Mouse (Mus musculus): ENCODE results near the gene Arid3a.
"Not testable (repeated sequence)": the region's sequence is repeated elsewhere in the genome, so short reads cannot be mapped to it uniquely, and the experiment has no call there.

Gene Arid3a

GRCm38 (mm10) chr10:79946752-79947322 lies 20.0 kb downstream of the Arid3a start:
- DNase-seq (ENCODE audit: low read depth, low spot score), result no peak

DNA sequence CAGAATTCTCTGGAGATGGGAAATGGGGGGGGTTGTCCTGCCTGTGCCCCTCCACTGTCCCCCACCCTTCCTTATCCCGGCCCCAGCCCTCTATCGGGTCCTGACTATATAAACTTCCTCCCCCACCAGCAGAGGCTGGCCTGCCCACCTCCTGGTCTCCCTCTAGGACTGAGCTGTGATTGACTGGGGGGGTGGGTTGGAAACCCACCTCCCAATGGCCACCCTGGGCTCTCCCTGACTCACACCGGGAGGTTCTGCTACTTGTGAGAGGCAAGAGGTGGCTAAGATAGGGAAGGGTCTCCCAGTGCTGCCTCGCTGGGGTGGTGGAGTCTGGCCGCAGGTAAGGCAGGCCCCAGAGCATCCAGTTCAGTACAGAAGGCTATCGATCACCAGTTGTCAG lies 20.7 kb downstream of the Arid3a start:
- no peak for DNase-seq (ENCODE audit: low read depth, low spot score)

DNA sequence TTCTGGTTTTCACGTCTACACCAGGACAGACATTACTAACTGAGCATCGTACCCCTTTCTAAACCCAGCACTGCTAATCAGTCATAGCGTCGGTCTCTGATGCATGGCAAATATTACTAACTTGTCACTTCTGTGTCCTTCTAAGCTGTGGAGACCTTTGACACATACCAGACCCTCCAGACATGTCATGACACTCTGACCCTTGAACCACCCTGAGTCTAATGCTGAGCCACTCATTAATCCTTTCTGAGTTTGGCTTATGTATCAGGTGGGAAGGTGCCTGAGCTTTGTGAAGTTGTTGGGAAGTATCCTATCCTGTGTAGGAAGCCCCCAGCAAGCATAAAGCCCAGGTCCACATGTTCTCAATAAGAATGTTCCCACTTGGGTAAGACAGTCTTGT lies 23.0 kb downstream of the Arid3a start:
- no peak for DNase-seq (ENCODE audit: low read depth, low spot score)

DNA sequence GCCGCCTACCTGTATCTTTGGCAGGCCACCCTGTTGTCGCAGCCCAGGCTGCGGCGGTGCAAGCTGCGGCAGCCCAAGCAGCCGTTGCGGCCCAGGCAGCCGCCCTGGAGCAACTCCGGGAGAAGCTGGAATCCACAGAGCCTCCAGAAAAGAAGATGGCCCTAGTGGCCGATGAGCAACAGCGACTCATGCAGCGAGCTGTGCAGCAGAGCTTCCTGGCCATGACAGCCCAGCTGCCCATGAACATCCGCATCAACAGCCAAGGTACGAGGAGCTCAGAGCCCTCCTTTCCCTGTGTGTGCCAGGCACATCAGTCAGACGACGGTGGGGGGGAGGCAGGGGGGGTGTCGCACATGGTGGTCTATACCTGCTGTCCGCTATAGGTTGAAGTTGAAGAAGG lies 23.8 kb downstream of the Arid3a start:
- DNase-seq (ENCODE audit: low read depth, low spot score), result no peak

DNA sequence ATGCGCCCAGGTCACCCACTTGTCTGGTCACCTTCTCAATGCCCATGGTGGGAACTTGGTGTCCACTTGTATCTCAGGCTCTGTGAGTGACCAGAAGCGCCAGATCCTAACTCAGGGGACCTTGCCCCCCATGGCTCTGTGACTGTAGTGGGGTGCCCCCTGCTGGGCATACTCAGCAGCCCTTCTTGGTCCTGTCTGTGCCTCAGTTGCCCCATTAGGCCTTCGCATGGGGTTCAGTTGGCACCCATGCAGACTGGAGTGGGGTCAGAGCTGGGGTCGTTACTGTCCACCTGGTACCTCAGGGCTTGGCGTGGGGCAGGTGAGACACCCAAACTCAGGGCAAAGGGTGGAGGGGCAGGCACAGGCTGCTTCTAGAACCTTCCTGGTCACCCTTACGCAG lies 27.1 kb downstream of the Arid3a start:
- DNase-seq (ENCODE audit: low read depth, low spot score), result no peak

DNA sequence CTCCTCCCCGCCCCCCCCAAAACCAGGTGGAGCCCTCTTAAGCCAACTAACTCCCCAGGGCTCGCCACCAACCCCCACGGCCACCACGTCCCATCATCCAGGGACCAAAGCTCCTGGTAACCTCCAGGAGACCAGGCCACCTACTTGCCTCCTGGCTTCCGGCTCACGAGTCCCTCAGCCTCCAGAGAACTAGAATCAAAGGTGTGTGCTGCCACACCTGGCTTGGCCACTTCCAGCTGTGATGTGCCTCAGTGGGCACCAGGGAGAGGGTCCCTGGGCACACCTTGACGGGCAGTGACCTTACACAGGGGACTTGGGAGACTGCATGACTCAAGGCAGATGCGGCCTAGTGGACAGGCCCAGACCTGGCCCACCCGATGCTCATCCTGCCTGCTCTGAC lies 28.8 kb downstream of the Arid3a start:
- no peak for DNase-seq (ENCODE audit: low read depth, low spot score)

DNA sequence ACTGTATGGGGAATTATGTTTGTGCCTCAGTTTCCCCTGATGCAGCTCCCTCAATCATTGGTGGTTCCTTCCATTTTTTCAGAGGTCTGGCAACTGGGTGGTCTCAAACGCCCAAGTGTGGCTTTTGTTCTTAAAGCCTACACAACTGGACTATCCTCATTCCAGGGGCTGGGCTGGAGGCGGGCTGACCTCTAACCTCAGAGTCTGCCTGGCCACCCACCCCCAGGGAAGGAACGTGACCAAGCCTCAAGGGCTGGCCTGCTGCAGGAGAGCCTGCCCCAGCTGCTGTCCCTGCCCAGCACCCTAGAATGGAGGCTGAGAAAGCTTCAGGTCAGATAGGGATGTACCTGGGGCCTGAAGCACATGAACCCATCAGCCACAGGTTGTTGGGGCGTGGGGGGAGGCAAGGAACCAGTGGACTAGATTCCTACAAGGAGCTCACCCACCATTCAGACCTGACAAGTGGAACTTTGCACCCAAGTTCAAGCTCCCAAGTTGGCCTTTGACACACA lies 29.9 kb downstream of the Arid3a start:
- DNase-seq (ENCODE audit: low read depth, low spot score), result no peak

GRCm38 (mm10) chr10:79958140-79958816 lies 31.4 kb downstream of the Arid3a start:
- DNase-seq (ENCODE audit: low read depth, low spot score), result peak; percentile 81

DNA sequence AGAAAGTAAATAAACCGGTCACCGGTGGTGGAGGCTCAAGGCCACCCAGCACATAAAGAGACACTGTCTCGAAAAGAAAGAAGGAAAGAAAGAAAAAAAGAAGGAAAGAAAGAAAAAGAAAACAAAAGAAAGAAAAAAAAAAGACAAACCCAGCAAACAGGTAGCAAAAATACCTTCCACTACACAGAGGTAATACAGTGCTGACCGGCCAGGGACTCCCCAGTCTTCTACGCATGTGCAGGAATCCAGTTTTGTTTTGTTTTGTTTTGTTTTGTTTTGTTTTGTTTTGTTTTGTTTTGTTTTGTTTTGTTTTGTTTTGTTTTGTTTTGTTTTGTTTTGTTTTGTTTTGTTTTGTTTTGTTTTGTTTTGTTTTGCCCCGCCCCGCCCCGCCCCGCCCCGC lies 32.6 kb downstream of the Arid3a start:
- not testable (repeated sequence) for DNase-seq (ENCODE audit: low read depth, low spot score)

GRCm38 (mm10) chr10:79959847-79960601 lies 33.2 kb downstream of the Arid3a start, which contains the start of gene Wdr18:
TSS of gene Wdr18 (plus strand) at chr10:79960152.
- peak; percentile 100 for DNase-seq (ENCODE audit: low read depth, low spot score)

DNA sequence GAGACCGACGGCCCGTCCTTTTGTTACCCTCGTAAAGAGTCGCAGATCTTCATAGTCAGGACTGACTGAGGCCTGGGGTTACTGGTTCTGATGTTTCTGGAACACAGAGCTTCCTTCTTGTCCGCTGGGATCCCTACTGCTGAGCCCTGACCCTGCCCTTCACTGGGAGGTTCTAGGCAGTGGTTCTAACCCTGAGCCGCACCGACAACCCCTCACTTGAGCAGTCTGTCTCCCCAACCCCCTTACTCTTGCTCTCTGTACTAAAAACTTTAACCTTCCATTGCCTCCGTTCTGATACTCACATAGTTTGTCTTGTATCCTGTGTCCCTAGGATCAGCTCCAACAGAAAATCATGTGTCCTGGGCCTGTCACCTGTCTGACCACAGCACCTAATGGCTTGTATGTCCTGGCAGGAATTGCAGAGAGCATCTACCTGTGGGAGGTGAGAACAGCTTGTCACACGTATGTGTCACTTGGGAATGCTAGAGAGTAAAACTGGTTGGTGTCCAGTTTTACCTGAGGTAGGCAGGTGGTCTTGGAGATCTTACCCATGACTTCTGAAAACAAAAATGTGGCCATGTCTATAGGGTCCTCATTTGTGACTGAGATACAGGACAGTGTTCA lies 33.9 kb downstream of the Arid3a start:
- DNase-seq (ENCODE audit: low read depth, low spot score), result no peak

GRCm38 (mm10) chr10:79964727-79965126 lies 37.9 kb downstream of the Arid3a start:
- DNase-seq (ENCODE audit: low read depth, low spot score), result no peak

GRCm38 (mm10) chr10:79965325-79965724 lies 38.5 kb downstream of the Arid3a start:
- DNase-seq (ENCODE audit: low read depth, low spot score), result no peak

GRCm38 (mm10) chr10:79966886-79967400 lies 40.1 kb downstream of the Arid3a start:
- no peak for DNase-seq (ENCODE audit: low read depth, low spot score)

DNA sequence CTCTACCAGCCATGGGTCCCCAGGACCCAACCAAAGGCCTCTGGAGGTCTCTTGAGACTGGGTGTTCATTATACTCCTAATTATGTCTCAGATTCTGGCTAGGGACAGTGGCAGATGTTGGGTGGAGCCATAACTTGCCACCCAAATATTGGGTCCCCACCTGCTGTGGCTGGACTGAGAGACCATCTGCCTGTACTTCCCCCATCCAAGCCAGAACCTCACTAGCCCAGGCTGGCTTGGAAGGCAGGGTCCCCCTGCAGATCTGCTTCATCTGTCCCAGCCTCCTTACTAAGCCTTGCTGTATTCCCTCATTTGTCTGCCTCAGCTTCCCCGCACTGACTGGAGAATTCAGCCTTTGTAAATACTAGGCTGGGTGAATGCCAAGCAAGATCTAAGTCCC lies 41.3 kb downstream of the Arid3a start:
- DNase-seq (ENCODE audit: low read depth, low spot score), result no peak

DNA sequence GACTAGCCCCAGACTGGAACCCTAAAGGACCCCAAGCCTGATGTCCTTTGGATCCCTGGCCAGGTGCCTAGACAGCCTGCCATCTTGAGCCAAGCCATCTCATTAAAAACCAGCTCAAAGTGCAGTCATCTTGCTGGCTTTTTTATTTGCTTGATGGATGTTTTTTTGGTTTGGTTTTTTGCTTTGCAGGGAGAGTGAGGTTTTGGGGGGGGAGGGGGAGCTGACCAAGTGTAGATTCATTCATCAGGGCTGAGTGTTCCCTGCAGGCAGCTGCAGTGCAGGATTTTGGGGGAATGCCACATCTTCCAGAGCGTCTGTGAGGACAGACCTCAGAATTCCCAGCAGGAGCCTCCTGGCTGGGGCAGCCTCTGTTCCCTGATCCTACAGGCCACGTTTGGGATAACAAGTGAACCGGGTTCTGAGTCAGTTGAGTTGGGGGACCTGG lies 42.3 kb downstream of the Arid3a start:
- no peak for DNase-seq (ENCODE audit: low read depth, low spot score)

- no peak for DNase-seq (ENCODE audit: low read depth, low spot score)
Measured at GRCm38 (mm10) chr10:79970415-79971182, 43.8 kb downstream of the Arid3a start, which contains the start of gene Grin3b. TSS of gene Grin3b (plus strand) at chr10:79970715.

GRCm38 (mm10) chr10:79971183-79971497 lies 44.3 kb downstream of the Arid3a start:
- no peak for DNase-seq (ENCODE audit: low read depth, low spot score)

DNA sequence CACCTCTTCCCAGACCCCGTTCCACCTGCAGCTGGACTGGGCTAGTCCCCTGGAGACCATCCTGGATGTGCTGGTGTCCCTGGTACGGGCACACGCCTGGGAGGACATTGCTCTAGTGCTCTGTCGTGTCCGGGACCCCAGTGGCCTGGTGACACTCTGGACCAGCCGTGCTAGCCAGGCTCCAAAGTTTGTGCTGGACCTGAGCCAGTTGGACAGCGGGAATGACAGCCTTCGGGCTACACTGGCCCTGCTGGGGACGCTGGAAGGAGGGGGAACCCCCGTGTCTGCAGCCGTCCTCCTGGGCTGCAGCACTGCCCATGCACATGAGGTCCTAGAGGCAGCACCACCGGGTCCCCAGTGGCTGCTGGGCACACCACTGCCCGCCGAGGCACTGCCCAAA lies 46.0 kb downstream of the Arid3a start:
- DNase-seq (ENCODE audit: low read depth, low spot score), result no peak

DNA sequence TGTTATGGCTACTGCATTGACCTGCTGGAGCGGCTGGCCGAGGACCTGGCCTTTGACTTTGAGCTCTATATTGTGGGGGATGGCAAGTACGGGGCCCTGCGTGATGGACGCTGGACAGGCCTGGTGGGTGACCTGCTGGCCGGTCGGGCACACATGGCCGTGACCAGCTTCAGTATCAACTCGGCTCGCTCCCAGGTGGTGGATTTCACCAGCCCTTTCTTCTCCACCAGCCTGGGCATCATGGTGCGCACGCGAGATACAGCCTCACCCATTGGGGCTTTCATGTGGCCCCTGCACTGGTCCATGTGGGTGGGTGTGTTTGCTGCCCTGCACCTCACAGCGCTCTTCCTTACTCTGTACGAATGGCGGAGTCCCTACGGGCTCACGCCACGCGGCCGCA lies 47.2 kb downstream of the Arid3a start:
- DNase-seq (ENCODE audit: low read depth, low spot score), result no peak

DNA sequence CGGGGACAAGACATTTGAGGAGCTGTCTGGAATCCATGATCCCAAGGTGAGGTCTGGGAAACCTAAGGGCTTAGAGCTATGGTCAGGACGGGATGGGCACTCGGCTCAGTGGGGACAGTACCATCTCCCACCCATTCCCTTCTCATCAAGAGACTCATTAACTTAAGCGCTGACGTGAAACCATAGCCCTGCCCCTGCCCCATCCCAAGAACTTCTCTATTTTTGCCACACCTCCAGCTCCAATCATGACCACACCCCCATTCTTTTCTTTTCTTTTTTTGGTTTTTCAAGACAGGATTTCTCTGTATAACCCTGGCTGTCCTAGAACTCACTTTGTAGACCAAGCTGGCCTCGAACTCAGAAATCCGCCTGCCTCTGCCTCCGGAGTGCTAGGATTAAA lies 47.8 kb downstream of the Arid3a start:
- DNase-seq (ENCODE audit: low read depth, low spot score), result no peak
